Mouse (Mus musculus) stomach, embryonic 16.5 days (tissue): ENCODE data around the gene Abhd2. TPM values are rescaled to one million over a fixed set of nuclear protein-coding genes. Genes with fewer than 3 reads are reported as not detected.
"Not testable (repeated sequence)": the region's sequence is repeated elsewhere in the genome, so short reads cannot be mapped to it uniquely, and the experiment has no call there.

Experiments used
- ATAC-seq: fragments of 200-750 bp; cut with Nextera tagmentation; 2 replicates; pipeline ENCODE4 v1.8.0; 2017; ENCODE audit warnings: moderate number of reproducible peaks, moderate TSS enrichment; ENCODE audit not compliant: insufficient read depth, low FRiP score
- H3K27ac ChIP-seq: fragments of 300-500 bp; sonication (generic); 2 replicates; pipeline ENCODE4 v1.5.1; 2014; ENCODE audit warnings: low read length
- H3K27me3 ChIP-seq: fragments of 300-500 bp; sonication (generic); 2 replicates; pipeline ENCODE4 v1.6.1; 2014; ENCODE audit warnings: low read length, control low read depth, mixed read lengths; ENCODE audit not compliant: control insufficient read depth, insufficient read depth
- H3K36me3 ChIP-seq: fragments of 300-500 bp; sonication (generic); 2 replicates; pipeline ENCODE4 v1.6.1; 2014; ENCODE audit warnings: low read length; ENCODE audit not compliant: control insufficient read depth, insufficient read depth
- H3K4me1 ChIP-seq: fragments of 300-500 bp; sonication (generic); 2 replicates; pipeline ENCODE4 v1.6.1; 2014; ENCODE audit warnings: low read length, control low read depth, mixed read lengths; ENCODE audit not compliant: control insufficient read depth, insufficient read depth
- H3K4me2 ChIP-seq: fragments of 300-500 bp; sonication (generic); 2 replicates; pipeline ENCODE4 v1.6.1; 2014; ENCODE audit warnings: low read depth, low read length, mixed read lengths
- H3K4me3 ChIP-seq: fragments of 300-500 bp; sonication (generic); replicated peaks from 2 replicates; pipeline ENCODE4 v1.5.1; 2014; ENCODE audit warnings: mild to moderate bottlenecking, low read length
- H3K9ac ChIP-seq: fragments of 300-500 bp; sonication (generic); 2 replicates; pipeline ENCODE4 v1.6.1; 2014; ENCODE audit warnings: low read length
- H3K9me3 ChIP-seq: fragments of 300-500 bp; sonication (generic); replicated peaks from 2 replicates; pipeline ENCODE4 v1.6.1; 2016; ENCODE audit warnings: low read length, control low read depth; ENCODE audit not compliant: control insufficient read depth
- WGBS: fragments of 180-500 bp; shearing (Covaris S2); extraction: QIAGEN DNeasy Blood & Tissue Kit; methylation state at CpG from one replicate; pipeline ENCODE4 v1.1.7; 2014; 5-methylcytosine and 5-hydroxymethylcytosine counted together
- polyA plus RNA-seq: library from polyadenylated mRNA; unstranded; fragments of >200 nt; fragmentation: Nextera tagmentation; extraction: Ambion mirVana; gene quantifications from 2 replicates; pipeline ENCODE4 v1.2.1, GENCODE M21; 2015

The Abhd2 gene
- polyA plus RNA-seq, 1 experiment from 2014 or later, result 13.8 TPM

GRCm38 (mm10) chr7:79271861-79272788 is 874 bp upstream of the Abhd2 start:
- Histone ChIP-seq H3K4me1 (peaks cover 28% of the 10 kb centered on the region), H3K9me3 (no peaks in the 10 kb centered on the region), H3K27ac (peak overlapping the region; percentile 50), H3K36me3 (no peaks in the 10 kb centered on the region), H3K27me3 (no peaks in the 10 kb centered on the region), H3K4me3 (peak overlapping the region; percentile 41), H3K9ac (peak overlapping the region; percentile 43), H3K4me2 (peak overlapping the region; percentile 61)
- peak; percentile 6 for ATAC-seq
- WGBS, result 76% methylated on average over 16 of the region's 16 CpGs

- ATAC-seq, result no peak
- Histone ChIP-seq H3K4me3 (peak overlapping the region; percentile 83), H3K27ac (peak overlapping the region; percentile 88), H3K4me1 (peaks cover 37% of the 10 kb centered on the region), H3K9ac (peak overlapping the region; percentile 89), H3K27me3 (no peaks in the 10 kb centered on the region), H3K36me3 (no peaks in the 10 kb centered on the region), H3K4me2 (peak overlapping the region; percentile 85), H3K9me3 (no peaks in the 10 kb centered on the region)
- WGBS, result 10% methylated on average over 15 of the region's 15 CpGs
Measured at GRCm38 (mm10) chr7:79273738-79274472, 906 bp downstream of the Abhd2 start.

- no peak for ATAC-seq
- Histone ChIP-seq H3K9ac (peak overlapping the region; percentile 89), H3K4me3 (peak overlapping the region; percentile 83), H3K4me1 (peaks cover 44% of the 10 kb centered on the region), H3K4me2 (peak overlapping the region; percentile 85), H3K27me3 (no peaks in the 10 kb centered on the region), H3K9me3 (no peaks in the 10 kb centered on the region), H3K27ac (peak overlapping the region; percentile 36; the same call in 1 of the 2 replicates), H3K36me3 (no peaks in the 10 kb centered on the region)
- 67% methylated on average over 8 of the region's 8 CpGs for WGBS
Measured at GRCm38 (mm10) chr7:79274473-79275010, 1.5 kb downstream of the Abhd2 start.

GRCm38 (mm10) chr7:79275345-79275744 is 2.3 kb downstream of the Abhd2 start:
- 24% methylated on average over 11 of the region's 11 CpGs for WGBS
- H3K27me3 ChIP-seq, result no peaks in the 10 kb centered on the region
- ATAC-seq, result no peak
- H3K36me3 ChIP-seq, result no peaks in the 10 kb centered on the region
- H3K9me3 ChIP-seq, result no peaks in the 10 kb centered on the region
- H3K4me3 ChIP-seq, result peak overlapping the region; percentile 83
- peaks cover 49% of the 10 kb centered on the region for H3K4me1 ChIP-seq
- H3K27ac ChIP-seq, result peak overlapping the region; percentile 81
- peak overlapping the region; percentile 60 for H3K9ac ChIP-seq
- peak overlapping the region; percentile 85 for H3K4me2 ChIP-seq

- Histone ChIP-seq H3K4me2 (no peak overlapping the region), H3K4me3 (no peak overlapping the region), H3K36me3 (no peaks in the 10 kb centered on the region; the same call in 1 of the 2 replicates), H3K27ac (peak overlapping the region; percentile 14), H3K9ac (no peak overlapping the region), H3K9me3 (no peaks in the 10 kb centered on the region), H3K27me3 (no peaks in the 10 kb centered on the region), H3K4me1 (peaks cover 53% of the 10 kb centered on the region)
- 66% methylated on average over 13 of the region's 13 CpGs for WGBS
- no peak for ATAC-seq
Measured at GRCm38 (mm10) chr7:79278432-79278831, 5.4 kb downstream of the Abhd2 start.

- H3K4me1 ChIP-seq, result peaks cover 47% of the 10 kb centered on the region
- H3K4me2 ChIP-seq, result no peak overlapping the region
- H3K27ac ChIP-seq, result peak overlapping the region; percentile 82
- WGBS, result 57% methylated on average over 10 of the region's 10 CpGs
- H3K9me3 ChIP-seq, result no peaks in the 10 kb centered on the region
- ATAC-seq, result no peak
- H3K9ac ChIP-seq, result 0 out of 2 replicates have a peak overlapping the region, but pooled peaks have one; percentile 16
- no peaks in the 10 kb centered on the region; the same call in 1 of the 2 replicates for H3K36me3 ChIP-seq
- no peak overlapping the region for H3K4me3 ChIP-seq
- no peaks in the 10 kb centered on the region for H3K27me3 ChIP-seq
Measured at GRCm38 (mm10) chr7:79279376-79280029, 6.5 kb downstream of the Abhd2 start.

GRCm38 (mm10) chr7:79282883-79283670 is 10.1 kb downstream of the Abhd2 start:
- 63% methylated on average over 12 of the region's 12 CpGs for WGBS
- no peak overlapping the region for H3K9ac ChIP-seq
- no peaks in the 10 kb centered on the region for H3K9me3 ChIP-seq
- no peak overlapping the region for H3K4me2 ChIP-seq
- no peak for ATAC-seq
- H3K27me3 ChIP-seq, result no peaks in the 10 kb centered on the region
- peaks cover 43% of the 10 kb centered on the region for H3K4me1 ChIP-seq
- peak overlapping the region; percentile 23; the same call in 1 of the 2 replicates for H3K27ac ChIP-seq
- no peaks in the 10 kb centered on the region; the same call in 1 of the 2 replicates for H3K36me3 ChIP-seq
- no peak overlapping the region for H3K4me3 ChIP-seq

GRCm38 (mm10) chr7:79283671-79283941 is 10.6 kb downstream of the Abhd2 start:
- not testable (repeated sequence) for H3K36me3 ChIP-seq, H3K4me3 ChIP-seq, H3K4me2 ChIP-seq, H3K9ac ChIP-seq, H3K27me3 ChIP-seq, H3K9me3 ChIP-seq, H3K27ac ChIP-seq, ATAC-seq
- 58% methylated on average over 1 of the region's 1 CpGs for WGBS
- H3K4me1 ChIP-seq, result peaks cover 38% of the 10 kb centered on the region
